Mouse (Mus musculus) adrenal gland, adult 2 months (tissue): ENCODE measurements around the gene Dus2. TPM values are rescaled to one million over a fixed set of nuclear protein-coding genes. Genes with fewer than 3 reads are reported as not detected.
"Not testable (repeated sequence)": the region's sequence is repeated elsewhere in the genome, so short reads cannot be mapped to it uniquely, and the experiment has no call there.

ENCODE experiments used
- DNase-seq: peaks from one replicate; pipeline ENCODE4 v3.0.0; 2021
- polyA plus RNA-seq: library from polyadenylated mRNA; depleted of rRNA; stranded (reverse); fragments of >200 nt; gene quantifications from 2 replicates; pipeline ENCODE4 v1.2.3, GENCODE M21; 2012
- total RNA-seq, 2 experiments: library from RNA; stranded (reverse); gene quantifications; 2 replicates each; pipeline ENCODE4 v1.2.3; 2021

Gene Dus2
- total and polyA plus RNA-seq, 3 experiments: 5.5 to 19.6 (median 13.6) TPM

DNA sequence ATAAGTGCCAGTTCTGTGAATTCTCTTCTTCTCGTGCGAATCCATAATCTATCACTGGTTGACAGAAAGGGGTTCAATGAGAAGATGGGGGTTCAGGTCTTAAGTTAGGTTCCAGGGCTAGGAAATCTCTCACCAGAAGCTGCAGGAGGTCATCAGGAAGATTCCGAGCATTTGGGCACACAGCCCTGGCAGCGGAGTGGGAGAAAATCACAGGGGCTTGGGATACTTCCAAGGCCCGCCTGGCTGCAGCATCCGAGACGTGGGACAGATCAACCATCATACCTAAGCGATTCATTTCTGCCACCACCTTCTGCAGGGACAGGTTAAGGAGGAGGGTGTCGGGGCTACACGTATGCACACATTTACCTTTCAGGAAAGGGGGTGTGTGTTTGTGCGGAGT is 2.6 kb upstream of the Dus2 start:
- DNase-seq: no peak

DNA sequence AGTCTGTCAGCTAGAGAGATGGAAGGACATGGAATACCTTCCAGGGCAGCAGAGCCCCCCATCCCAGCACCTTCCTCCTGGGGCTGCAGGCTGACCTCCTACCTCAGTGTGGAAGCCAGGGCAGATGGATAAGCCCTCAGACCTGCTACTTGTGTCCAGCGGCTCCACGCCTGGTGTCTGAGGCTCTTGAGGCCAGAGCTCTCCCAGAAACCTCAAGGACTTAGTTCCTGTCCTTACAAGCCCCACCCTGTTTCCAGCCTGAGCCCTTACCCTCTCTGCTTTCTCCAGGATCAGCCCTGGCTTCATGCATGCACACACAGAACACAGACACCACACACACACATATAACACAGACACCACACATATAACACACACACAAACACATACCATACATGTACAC is 409 bp downstream of the Dus2 start:
- DNase-seq: no peak

DNA sequence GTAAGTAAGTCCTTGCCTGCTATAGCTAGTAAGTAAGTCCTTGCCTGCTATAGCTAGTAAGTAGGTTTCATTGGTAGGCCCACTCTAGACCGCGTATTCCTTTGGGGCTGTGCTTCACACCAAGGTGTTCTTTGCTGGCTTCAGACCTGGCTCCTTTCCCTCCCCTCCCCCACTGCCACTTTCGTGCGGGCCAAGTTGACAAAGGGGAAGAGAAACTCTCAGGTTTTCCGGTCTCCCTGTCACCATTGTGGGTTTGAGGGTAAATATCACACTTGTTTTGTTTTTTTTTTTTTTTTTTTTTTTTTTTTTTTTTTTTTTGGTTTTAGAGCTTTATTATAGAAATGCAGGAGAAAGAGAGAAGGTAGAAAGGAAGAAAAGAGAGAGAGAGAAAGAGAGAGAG is 1.4 kb downstream of the Dus2 start:
- DNase-seq: no peak

DNA sequence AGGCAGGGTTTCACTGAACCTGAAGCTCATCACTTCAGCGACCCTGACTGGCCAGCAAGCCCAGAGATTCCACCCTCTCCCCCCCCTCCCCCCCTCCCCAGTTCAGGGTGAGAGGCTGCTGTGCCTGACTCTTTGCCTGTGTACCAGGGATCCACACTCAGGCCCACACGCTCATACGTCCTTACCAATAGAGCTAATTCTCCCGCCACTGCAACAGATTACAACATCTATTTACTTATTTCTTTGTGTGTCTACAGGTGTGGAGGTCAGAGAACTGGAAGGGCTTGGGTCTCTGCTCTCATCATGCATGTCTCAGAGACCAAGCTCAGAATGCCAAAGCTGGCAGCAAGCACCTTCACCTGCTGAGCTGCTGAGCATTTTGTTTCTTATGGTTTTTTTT is 2.1 kb downstream of the Dus2 start:
- DNase-seq: no peak

DNA sequence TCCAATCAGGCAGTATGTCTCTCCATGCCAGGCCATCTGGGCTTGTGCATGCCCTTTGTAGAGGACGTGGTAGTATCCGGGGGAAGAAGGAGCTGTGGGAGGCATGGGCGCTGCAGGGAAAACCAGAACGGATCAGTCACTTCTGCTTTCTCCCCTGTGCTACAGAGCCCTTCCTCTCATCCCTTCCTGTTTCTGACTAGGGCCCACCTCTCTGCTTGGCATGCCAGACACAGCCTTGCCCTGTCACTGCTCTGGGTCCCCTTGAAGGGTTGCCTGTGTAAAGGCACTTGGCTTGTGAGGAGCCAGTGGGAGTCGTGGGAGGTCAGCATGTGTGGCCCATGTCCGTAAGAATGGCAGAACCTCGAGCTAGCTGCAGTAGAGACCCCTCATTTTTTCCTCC is 5.2 kb downstream of the Dus2 start:
- no peak for DNase-seq

DNA sequence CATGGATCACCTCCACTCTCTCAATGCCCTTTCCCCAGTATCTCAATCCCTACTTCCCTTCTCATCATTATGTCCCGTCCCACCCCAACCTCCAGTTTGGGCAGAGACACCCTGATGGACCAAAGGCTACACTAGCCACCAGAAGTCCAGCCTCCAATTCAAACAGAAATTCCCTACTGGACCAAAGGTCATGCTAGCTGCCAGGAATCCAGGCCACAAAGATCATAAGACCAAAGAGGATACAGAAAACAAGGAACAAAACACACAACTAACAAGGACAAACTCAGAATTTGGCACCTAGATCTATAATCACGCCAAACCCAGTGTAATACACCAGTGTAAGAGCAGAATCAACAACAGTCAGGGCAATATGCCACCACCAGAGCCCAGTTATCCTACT is 7.8 kb downstream of the Dus2 start:
- no peak for DNase-seq

DNA sequence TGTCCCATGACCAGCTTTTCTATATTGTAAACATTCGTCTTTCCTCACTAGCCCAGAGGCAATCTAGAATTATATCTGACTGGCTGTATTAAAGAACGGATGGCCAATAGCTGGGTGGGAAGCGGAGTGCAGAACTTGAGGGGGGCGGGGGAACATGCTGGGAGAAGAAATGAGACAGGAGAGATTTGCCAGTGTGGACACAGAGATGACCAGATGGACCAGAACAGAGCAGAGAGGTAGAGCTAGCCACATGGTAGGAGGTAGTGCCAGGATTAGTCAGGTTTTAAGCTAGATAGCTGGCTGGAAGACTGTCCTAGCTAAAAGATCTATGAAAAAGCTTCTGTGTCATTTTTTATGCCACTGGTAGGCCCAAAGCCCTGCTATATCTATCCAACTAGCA is 10.8 kb downstream of the Dus2 start:
- DNase-seq: no peak

DNA sequence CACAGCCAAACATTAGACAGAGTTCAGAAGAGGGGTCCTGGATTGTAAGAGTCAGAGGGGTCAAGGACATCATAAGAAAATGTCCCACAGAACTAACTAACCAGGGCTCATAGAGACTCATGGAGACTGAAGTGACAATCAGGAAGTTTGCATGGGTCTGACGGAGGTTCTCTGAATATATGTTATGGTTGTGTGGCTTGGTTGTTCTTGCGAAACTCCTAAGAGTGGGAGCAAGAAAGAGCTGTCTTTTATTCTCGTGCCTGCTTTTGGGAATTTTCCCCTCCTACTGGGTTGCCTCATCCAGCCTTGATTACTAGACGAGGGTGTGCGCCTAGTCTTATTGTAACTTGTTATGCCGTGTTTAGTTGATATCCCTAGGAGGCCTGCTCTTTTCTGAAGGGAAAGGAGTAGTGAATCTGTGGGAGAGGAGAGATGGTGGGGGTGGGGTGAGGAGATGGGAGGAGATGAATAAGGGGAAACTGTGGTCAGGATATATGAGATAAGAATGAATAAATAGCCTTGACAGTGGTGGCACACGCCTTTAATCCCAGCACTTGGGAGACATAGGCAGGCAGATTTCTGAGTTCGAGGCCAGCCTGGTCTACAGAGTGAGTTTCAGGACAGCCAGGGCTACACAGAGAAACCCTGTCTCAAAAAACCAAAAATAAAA is 13.5 kb downstream of the Dus2 start:
- no peak for DNase-seq

DNA sequence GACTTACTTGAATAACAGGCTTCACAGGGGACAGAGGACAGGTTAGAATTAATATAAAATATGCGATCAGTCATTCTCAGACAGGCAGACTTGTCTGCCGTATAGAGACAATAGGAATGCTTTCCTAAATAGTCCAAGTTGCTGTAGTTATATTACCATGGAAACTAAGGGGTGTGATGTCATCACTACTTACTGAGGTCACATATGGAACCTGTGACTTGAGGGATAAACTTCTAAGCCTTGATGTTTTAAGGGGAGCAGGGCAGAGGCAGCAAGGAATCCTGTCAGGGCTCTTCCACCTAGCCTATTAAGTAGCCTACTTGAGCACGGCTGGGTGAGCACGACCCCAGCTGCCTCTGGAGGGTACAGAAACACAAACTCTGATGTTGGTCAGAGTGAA is 14.7 kb downstream of the Dus2 start, which contains the start of gene Dpep2nb:
Gene Dpep2nb (minus strand): TSS at position 101 of the 400 bp plus-strand sequence.
- DNase-seq: no peak

DNA sequence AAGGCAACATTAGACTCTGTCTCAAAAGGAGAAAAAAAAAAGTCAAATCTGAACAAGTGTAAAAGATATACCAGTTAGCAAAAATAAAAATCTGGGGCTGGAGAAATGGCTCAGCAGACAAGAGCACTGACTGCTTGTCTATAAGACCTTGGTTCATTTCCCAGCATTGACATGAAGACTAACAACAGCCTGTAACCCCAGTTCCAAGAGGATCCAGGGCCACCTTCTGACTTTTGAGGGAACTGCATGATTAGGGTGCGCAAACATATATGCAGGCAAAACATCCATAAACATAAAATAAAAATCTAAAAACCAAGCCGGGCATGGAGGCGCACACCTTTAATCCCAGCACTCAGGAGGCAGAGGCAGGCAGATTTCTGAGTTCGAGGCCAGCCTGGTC is 15.3 kb downstream of the Dus2 start:
- DNase-seq: no peak

DNA sequence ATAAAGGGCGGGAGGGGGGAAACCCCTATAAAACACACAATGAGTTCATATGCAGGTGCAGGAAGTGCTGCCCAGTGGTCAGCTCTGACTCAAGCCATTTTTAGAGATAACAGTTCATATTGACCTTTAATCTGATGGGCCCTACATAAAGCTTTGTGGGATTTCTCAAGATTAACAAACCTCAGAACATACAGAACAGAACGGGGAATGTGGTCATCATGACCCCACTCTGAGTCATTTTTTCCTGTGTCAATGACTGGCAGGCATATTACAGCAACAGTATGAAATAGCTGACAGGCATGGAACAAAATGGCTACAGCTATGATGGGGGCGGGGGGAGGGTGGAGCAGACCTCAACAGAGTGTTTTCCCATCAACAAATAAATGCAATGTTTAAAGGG is 16.0 kb downstream of the Dus2 start:
- peak; percentile 34 for DNase-seq

DNA sequence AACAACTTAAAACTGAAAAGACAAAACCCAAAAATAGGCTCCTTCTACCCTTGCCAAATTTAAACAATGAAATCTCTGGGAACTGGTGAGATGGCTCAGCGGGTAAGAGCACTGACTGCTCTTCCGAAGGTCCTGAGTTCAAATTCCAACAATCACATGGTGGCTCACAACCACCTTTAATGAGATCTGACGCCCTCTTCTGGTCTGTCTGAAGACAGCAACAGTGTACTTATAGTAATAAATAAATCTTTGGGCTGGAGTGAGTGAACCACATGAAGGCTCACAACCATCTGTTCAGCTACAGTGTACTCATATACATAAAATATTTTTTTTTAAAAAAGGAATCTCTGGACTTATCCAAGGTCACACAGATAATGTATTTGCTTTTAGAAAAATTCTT is 16.8 kb downstream of the Dus2 start:
- not testable (repeated sequence) for DNase-seq

DNA sequence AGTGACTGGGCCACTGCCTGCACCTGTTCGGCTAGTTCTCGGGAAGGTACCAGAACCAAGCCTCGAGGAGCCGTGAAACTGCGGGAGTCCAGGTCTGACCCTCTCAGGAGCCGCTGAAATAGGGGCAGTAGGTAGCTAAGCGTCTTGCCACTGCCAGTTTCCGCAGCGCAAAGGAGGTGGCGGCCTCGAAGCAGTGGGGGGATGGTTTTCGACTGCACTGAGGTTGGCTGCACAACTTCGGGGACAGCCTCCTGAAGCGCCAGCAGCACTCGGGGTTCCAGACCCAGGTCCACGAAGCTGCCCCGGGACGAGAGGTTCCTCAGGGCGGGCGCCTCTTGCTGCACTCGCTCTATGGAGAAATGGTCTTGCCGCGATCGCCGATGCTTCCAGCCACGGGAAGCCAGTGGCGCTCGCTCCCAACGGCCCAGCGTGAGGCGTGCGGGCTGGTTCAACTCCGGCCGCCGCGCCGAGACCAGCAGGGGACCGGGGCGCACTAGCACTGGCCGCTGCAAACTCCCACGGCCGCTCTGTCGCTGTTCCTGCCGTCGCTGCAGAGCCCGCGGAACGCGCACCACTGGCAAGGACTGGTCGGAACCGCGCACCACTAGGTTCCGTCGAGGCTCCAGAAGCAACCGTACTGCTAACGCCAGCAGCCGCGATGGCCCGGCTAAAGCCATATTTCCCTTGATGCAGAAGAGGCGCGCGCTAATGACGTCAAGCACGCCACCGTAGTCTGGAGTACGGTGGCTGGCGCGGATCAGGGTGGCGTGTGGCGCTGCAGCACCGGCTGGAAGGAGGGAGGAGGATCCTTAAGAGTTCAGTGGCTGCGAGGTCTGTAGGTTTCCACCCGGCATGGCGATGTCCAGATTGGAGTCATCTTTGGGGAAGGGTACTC is 19.9 kb downstream of the Dus2 start:
- DNase-seq: peak; percentile 95

DNA sequence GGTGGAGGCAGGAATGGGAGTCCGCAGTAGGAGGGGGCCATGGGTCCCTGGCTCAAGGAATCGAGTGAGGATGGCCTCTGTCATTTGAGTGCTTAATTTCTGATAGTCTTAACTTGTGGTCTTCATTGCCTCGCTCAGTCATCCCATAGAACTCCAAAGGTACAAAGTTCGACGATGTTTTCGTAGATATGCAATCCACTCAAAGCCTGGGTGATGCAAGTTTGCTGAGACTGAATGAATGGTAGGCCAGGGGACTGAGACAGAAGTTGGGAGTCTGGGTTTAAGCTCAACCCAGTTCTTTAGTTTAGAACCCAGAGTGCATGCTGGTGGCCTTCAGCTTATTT is 20.5 kb downstream of the Dus2 start, which contains the start of gene Ddx28:
Gene Ddx28 (minus strand): TSS at position 240 of the 344 bp plus-strand sequence.
- no peak for DNase-seq

DNA sequence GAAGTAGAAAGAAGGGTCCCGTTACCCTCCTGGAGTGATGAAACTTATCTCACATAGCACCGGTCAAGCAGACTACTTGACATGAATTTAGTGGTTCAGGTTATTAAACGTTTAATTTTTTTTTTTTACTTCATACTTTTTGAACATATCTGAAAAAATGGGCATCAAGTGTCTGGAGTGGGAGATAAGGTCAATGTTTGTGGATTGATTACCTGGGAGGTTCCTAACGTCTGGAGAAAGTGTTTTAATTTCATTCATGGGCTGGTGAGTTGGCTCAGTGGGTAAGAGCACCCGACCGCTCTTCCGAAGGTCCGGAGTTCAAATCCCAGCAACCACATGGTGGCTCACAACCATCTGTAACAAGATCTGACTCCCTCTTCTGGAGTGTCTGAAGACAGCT is 21.1 kb downstream of the Dus2 start:
- not testable (repeated sequence) for DNase-seq

DNA sequence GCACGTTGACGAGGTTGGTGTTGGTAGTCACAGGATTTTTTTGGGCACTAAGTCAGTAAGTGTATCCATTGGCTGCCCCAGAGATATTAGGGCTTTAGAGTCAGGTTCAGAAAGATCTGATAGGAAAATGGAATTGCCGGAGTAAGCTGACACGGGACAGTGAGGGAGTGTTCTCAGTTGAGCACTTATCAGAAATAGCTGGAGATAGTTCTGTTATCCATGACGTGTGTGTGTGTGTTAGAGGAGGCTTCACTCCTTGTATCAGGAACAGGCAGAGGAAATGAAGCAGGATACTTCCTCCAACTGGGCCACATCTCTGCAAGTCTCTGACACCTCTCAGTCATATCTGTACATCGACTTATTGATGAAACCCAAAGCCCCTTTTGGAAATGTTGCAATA is 25.1 kb downstream of the Dus2 start:
- DNase-seq: no peak

DNA sequence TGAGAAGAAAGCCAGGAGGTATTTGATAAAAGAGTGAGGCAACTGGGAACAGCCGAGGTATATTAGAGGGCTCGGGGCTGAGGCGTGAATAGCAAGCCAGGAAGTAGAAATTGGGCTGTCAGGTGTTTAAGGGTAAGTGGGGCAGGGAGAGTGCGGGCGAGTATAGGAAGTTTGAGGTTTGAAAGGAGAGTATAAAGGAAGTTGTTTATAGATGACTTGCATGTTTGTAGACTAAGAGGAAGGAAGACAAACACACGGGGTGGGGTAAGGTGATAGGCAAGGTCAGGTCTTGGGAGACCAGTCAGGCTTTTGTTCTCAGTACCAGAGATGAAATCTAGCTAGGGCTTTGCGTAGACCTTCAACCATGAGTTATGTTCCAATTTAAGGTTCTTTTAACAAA is 26.0 kb downstream of the Dus2 start:
- no peak for DNase-seq

DNA sequence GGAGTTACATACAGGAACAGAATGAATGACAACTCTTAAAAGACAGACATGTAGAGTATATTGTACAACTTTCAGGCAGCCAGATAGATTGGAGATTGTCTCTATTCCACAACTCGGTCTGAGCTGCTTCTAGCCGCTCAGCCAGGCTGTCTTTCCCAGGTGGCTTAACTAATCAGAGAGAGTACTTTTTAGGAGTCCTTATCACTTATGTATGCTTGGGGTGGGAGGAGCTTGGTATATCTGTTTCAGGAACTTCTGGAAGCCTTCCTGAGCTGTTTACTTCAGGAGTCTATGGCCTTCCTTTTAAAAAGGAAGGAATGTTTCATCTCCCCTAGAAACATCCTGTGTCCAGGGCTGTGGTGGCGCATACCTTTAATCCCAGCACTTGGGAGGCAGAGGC is 26.9 kb downstream of the Dus2 start:
- no peak for DNase-seq

DNA sequence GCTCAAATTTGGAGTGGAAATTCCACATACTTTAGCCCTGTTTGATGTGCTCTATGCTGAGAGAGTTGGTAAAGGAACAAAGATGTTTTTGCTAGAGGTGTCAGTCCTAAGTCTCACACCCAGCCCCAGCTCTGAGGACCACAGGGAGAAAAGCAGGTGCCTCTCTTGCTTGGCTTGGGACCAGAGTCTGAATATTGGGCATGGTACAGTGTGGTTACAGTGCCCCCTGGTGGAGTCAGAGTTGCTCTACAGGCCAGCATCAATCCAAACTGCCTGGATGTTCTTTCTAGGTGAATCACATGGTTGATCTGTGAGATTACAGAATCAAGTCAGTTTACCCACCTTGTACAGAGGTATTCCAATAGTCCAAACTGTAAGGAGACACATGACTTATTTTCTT is 31.3 kb downstream of the Dus2 start:
- peak; percentile 73 for DNase-seq

DNA sequence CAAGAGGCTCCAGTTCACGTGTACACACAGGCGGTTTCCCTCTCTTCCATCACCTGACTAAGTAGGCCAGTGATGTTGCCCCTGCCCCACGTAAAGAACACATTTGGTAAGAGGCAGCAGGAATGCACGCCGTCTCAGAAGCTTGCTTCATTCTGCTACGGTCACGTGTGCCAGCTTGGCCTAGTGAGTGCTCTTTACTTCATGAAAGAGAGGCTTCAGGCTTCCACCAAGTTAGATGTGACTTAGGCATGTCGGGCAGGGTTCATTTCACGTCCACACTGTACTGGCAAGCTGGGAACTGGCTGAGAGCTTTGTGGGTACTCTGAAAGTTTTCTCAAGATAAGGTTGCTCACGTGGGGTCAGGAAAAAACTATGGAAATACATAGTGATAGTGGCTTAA is 47.6 kb downstream of the Dus2 start:
- no peak for DNase-seq

DNA sequence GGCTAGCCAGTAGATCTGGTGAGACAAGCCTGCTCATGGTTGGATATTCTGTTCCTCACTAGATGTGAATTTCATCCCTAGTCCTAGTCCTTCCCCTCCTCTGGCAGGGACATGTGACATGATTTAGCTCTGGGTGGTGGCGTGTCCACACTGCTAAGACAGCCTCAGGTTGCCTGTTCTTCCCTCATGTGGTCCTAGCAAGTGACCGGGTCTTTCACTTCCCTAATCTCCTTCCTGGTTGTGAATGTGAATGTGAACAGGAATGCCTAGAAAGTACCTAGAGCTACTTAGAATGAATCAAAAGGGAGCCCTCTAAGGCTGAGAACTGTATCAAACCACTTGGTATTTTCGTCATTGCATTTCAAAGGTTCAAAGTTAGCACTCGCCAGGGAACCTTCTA is 48.5 kb downstream of the Dus2 start:
- no peak for DNase-seq

DNA sequence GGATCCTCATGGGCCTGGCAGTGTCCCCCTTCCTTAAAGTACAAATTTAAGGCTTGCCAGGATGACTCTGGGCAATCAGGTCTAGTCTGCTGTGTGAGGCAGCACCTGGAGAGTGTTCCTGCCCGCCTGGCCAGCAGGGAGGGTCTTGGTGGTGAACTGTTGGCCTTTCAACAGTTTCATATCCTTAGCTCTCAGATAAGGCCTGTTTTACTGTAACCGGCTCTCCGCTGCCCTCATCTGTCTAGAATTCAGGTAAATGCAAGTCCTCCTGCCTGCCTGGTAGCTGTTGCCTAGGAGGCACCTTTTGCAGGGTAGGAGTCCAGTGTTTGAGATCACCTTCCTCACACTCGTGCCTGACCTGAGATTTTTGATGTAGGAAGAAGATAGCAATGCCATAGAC is 49.1 kb downstream of the Dus2 start:
- no peak for DNase-seq

DNA sequence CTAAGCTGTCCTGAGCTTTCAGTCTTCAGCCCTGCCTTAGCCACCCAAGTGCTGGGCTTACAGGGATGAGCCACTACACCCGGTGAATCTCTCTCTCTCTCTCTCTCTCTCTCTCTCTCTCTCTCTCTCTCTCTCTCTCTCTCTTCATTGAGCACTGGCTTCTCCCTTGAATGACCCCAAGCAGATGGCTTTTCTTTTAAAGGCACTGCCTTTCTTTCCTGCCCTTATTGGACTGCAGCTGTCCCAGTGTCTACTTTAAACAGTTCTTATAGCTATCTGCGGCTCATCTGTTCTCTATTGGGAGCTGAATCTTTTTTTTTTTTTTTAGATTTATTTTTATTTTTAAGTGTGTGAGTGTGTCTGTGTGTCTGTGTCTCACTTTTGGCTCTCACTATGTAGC is 51.9 kb downstream of the Dus2 start:
- DNase-seq: no peak

DNA sequence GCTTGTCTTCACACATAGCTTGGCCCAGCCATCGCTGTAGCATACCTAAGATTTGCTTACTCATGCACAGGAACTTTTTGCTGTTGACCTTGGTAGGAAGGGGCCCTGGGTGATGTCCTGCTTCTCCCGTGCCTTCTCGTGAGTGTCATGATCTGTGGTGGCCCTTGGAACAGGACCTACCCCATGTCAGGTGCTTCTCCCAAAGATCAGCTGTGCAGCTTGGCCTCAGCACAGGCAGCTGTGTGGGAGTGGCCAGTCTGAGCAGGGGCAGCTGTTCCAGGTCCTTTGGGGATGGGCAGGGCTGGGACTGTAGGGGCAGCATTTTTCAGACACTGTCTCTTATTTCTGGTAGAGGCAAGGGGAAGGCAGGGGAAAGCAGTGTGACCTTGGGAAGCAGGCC is 53.0 kb downstream of the Dus2 start:
- no peak for DNase-seq
